Mouse (Mus musculus): ENCODE results near the gene Dnah9. TPM values are rescaled to one million over a fixed set of nuclear protein-coding genes. Genes with fewer than 3 reads are reported as not detected.

Gene Dnah9
- polyA plus RNA-seq, 1 experiment from 2014 or later, result 1.8 TPM

GRCm38 (mm10) chr11:65930796-65931195 lies 237.6 kb downstream of the Dnah9 start:
- no peak for DNase-seq (ENCODE audit: low spot score)
- ATAC-seq, result no peak
- Histone ChIP-seq H3K36me3 (ENCODE audit: insufficient read depth, low read length) (no peaks in the 10 kb centered on the region), H3K4me2 (replicated peaks; ENCODE audit: low read depth, low read length) (no peak overlapping the region), H3K27me3 (replicated peaks; ENCODE audit: insufficient read depth, low read length) (no peaks in the 10 kb centered on the region), H3K9me3 (ENCODE audit: low read length) (no peaks in the 10 kb centered on the region), H3K4me1 (ENCODE audit: insufficient read depth, low read depth, low read length) (no peaks in the 10 kb centered on the region), H3K9ac (replicated peaks; ENCODE audit: low read depth) (no peak overlapping the region), H3K27ac (ENCODE audit: low read length) (no peak overlapping the region), H3K4me3 (ENCODE audit: low read depth, low read length) (no peak overlapping the region)
- WGBS, result 77% methylated on average over 2 of the region's 2 CpGs
- TF ChIP-seq CTCF (IDR thresholded peaks at IDR 0.05) (no peak), EP300 (IDR thresholded peaks at IDR 0.05) (no peak)

GRCm38 (mm10) chr11:65930359-65930758 lies 238.0 kb downstream of the Dnah9 start:
- H3K27me3 ChIP-seq (replicated peaks; ENCODE audit: insufficient read depth, low read length), result no peaks in the 10 kb centered on the region
- TF ChIP-seq EP300 (IDR thresholded peaks at IDR 0.05) (no peak), CTCF (IDR thresholded peaks at IDR 0.05) (no peak)
- 48% methylated on average over 4 of the region's 4 CpGs for WGBS
- H3K9ac ChIP-seq (replicated peaks; ENCODE audit: low read depth), result no peak overlapping the region
- H3K36me3 ChIP-seq (ENCODE audit: insufficient read depth, low read length), result no peaks in the 10 kb centered on the region
- no peak overlapping the region for H3K4me2 ChIP-seq (replicated peaks; ENCODE audit: low read depth, low read length)
- no peak overlapping the region for H3K4me3 ChIP-seq (ENCODE audit: low read depth, low read length)
- H3K27ac ChIP-seq (ENCODE audit: low read length), result no peak overlapping the region
- H3K4me1 ChIP-seq (ENCODE audit: insufficient read depth, low read depth, low read length), result no peaks in the 10 kb centered on the region
- H3K9me3 ChIP-seq (ENCODE audit: low read length), result no peaks in the 10 kb centered on the region
- ATAC-seq, result no peak
- no peak for DNase-seq (ENCODE audit: low spot score)

- Histone ChIP-seq H3K9me3 (ENCODE audit: low read length) (no peaks in the 10 kb centered on the region), H3K9ac (replicated peaks; ENCODE audit: low read depth) (no peak overlapping the region), H3K4me1 (ENCODE audit: insufficient read depth, low read depth, low read length) (no peaks in the 10 kb centered on the region), H3K27me3 (replicated peaks; ENCODE audit: insufficient read depth, low read length) (no peaks in the 10 kb centered on the region), H3K4me2 (replicated peaks; ENCODE audit: low read depth, low read length) (no peak overlapping the region), H3K36me3 (ENCODE audit: insufficient read depth, low read length) (no peaks in the 10 kb centered on the region), H3K4me3 (ENCODE audit: low read depth, low read length) (no peak overlapping the region), H3K27ac (ENCODE audit: low read length) (no peak overlapping the region)
- TF ChIP-seq CTCF (IDR thresholded peaks at IDR 0.05) (no peak), EP300 (IDR thresholded peaks at IDR 0.05) (no peak)
- ATAC-seq (no peak), DNase-seq (ENCODE audit: low spot score) (no peak)
- 19% methylated on average over 1 of the region's 1 CpGs for WGBS
These were observed 240.4 kb downstream of the Dnah9 start for GRCm38 (mm10) chr11:65927962-65928361.

- no peak for ATAC-seq
- TF ChIP-seq EP300 (IDR thresholded peaks at IDR 0.05) (no peak), CTCF (IDR thresholded peaks at IDR 0.05) (peak; percentile 43)
- 47% methylated on average over 10 of the region's 10 CpGs for WGBS
These were observed 249.7 kb downstream of the Dnah9 start for GRCm38 (mm10) chr11:65918480-65919236.

GRCm38 (mm10) chr11:65909195-65909594 lies 259.2 kb downstream of the Dnah9 start:
- no peaks in the 10 kb centered on the region for H3K36me3 ChIP-seq (ENCODE audit: insufficient read depth, low read length)
- H3K4me1 ChIP-seq (ENCODE audit: insufficient read depth, low read depth, low read length), result no peaks in the 10 kb centered on the region
- H3K27me3 ChIP-seq (replicated peaks; ENCODE audit: insufficient read depth, low read length), result no peaks in the 10 kb centered on the region
- no peaks in the 10 kb centered on the region for H3K9me3 ChIP-seq (ENCODE audit: low read length)
- no peak overlapping the region for H3K9ac ChIP-seq (replicated peaks; ENCODE audit: low read depth)
- H3K4me2 ChIP-seq (replicated peaks; ENCODE audit: low read depth, low read length), result no peak overlapping the region
- 71% methylated on average over 4 of the region's 4 CpGs for WGBS
- no peak for ATAC-seq
- TF ChIP-seq EP300 (IDR thresholded peaks at IDR 0.05) (no peak), CTCF (IDR thresholded peaks at IDR 0.05) (no peak)
- DNase-seq (ENCODE audit: low spot score), result no peak
- no peak overlapping the region for H3K27ac ChIP-seq (ENCODE audit: low read length)
- no peak overlapping the region for H3K4me3 ChIP-seq (ENCODE audit: low read depth, low read length)

More at GRCm38 (mm10) chr11:65918480-65919236, 249.7 kb downstream of the Dnah9 start:
- no peaks in the 10 kb centered on the region for H3K36me3 ChIP-seq (ENCODE audit: insufficient read depth, low read length)
- H3K9ac ChIP-seq (replicated peaks; ENCODE audit: low read depth), result no peak overlapping the region
- no peak for DNase-seq (ENCODE audit: low spot score)
- H3K4me3 ChIP-seq (ENCODE audit: low read depth, low read length), result no peak overlapping the region
- no peaks in the 10 kb centered on the region for H3K27me3 ChIP-seq (replicated peaks; ENCODE audit: insufficient read depth, low read length)
- no peaks in the 10 kb centered on the region for H3K9me3 ChIP-seq (ENCODE audit: low read length)
- H3K27ac ChIP-seq (ENCODE audit: low read length), result no peak overlapping the region
- no peak overlapping the region for H3K4me2 ChIP-seq (replicated peaks; ENCODE audit: low read depth, low read length)
- H3K4me1 ChIP-seq (ENCODE audit: insufficient read depth, low read depth, low read length), result no peaks in the 10 kb centered on the region

- Histone ChIP-seq H3K9me3 (ENCODE audit: low read length) (no peaks in the 10 kb centered on the region), H3K9ac (replicated peaks; ENCODE audit: low read depth) (no peak overlapping the region), H3K4me1 (ENCODE audit: insufficient read depth, low read depth, low read length) (no peaks in the 10 kb centered on the region), H3K27me3 (replicated peaks; ENCODE audit: insufficient read depth, low read length) (no peaks in the 10 kb centered on the region), H3K4me2 (replicated peaks; ENCODE audit: low read depth, low read length) (no peak overlapping the region), H3K4me3 (ENCODE audit: low read depth, low read length) (no peak overlapping the region), H3K36me3 (ENCODE audit: insufficient read depth, low read length) (no peaks in the 10 kb centered on the region), H3K27ac (ENCODE audit: low read length) (no peak overlapping the region)
- peak; percentile 16 for DNase-seq (ENCODE audit: low spot score)
- 65% methylated on average over 2 of the region's 2 CpGs for WGBS
- ATAC-seq, result no peak
- TF ChIP-seq CTCF (IDR thresholded peaks at IDR 0.05) (peak; percentile 54), EP300 (IDR thresholded peaks at IDR 0.05) (no peak)
These were observed 262.9 kb downstream of the Dnah9 start for GRCm38 (mm10) chr11:65905487-65905886.

Data from lung, postnatal 0 days (tissue).